Mouse (Mus musculus): ENCODE results near the gene Srrm1.
"Not testable (repeated sequence)": the region's sequence is repeated elsewhere in the genome, so short reads cannot be mapped to it uniquely, and the experiment has no call there.

Srrm1 gene

GRCm38 (mm10) chr4:135301166-135301565, 52.0 kb downstream of the Srrm1 start:
- no peak for DNase-seq (ENCODE audit: low read depth, low spot score)

- no peak for DNase-seq (ENCODE audit: low read depth, low spot score)
These were observed 52.7 kb downstream of the Srrm1 start for GRCm38 (mm10) chr4:135300248-135301041.

DNA sequence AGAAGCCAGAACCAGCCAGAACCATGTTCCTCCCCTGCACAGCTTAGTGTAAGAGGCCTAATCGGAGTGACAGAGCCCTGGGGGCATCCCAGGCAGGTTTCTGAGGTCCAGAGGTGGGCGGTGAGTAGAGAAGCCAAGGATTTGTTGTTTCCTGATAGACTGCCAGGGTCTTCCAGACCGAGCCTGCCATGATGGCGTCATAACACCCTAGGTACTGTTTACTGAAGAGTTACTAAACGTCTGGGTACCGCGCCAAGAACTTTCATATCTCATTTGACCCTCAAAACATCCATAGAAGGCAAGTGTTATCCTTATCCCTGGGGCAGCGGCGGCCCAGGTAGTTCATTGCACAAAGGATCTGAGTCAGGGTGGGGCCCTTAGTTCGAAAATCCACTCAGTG, 54.4 kb downstream of the Srrm1 start:
- no peak for DNase-seq (ENCODE audit: low read depth, low spot score)

- DNase-seq (ENCODE audit: low read depth, low spot score), result no peak
These were observed 55.1 kb downstream of the Srrm1 start for GRCm38 (mm10) chr4:135297931-135298546.

DNA sequence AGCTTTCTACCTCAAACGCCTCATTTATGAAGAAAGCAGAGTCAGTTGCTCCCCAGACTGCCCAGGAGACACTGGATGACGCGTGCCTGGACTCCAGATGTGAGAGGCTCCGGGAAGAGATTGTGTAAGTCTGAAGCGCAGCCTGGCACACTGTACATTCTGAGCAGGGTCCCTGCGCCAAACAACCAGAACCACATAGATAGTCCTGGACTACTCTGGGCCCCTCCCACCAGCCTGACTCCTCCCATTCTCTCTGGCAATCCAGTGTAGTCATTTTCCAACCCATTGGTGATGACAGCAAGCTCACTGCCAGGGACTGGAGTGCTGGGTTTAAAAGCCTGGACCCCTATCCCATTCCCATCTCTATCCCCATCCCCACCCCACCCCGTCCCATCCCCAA, 56.0 kb downstream of the Srrm1 start:
- no peak for DNase-seq (ENCODE audit: low read depth, low spot score)

DNA sequence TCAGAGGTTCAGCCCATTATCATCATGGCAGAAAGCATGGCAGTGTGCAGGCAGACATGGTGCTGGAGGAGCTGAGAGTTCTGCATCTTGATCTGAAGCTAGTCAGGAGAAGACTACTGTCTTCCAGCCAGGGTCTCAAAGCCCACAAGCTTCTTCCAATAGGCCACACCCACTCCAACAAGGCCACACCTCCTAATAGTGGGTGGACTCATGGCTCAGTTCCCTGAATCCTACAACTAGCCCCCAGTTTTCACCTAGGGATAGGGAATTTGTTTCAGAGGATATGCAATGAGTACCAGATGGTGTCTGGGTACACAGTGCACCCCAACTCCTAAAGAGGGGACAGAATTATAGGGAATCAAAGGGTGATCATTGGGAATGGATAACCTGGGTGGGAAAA, 56.6 kb downstream of the Srrm1 start:
- DNase-seq (ENCODE audit: low read depth, low spot score), result no peak

DNA sequence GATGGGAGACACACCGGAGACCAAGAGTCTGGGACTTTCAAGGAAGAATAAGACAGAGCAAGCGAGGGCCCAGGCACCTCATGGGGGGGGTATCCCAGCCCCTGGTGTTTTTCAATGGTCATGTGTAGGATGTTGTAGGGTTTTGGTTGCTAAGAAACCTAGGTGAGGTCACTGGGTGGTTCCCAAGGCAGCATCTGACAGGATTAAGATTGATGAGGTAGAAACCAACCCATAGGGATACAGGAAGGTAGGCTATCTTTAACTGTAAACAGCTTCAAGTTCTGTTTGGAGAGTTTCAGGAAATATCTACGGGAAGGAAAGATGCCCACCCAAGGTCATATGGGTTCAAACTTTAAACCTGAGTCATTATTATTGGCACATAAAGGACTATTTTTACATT, 59.3 kb downstream of the Srrm1 start:
- no peak for DNase-seq (ENCODE audit: low read depth, low spot score)

GRCm38 (mm10) chr4:135292477-135293089, 60.5 kb downstream of the Srrm1 start:
- DNase-seq (ENCODE audit: low read depth, low spot score), result no peak

- DNase-seq (ENCODE audit: low read depth, low spot score), result no peak
These were observed 61.3 kb downstream of the Srrm1 start for GRCm38 (mm10) chr4:135291841-135292240.

DNA sequence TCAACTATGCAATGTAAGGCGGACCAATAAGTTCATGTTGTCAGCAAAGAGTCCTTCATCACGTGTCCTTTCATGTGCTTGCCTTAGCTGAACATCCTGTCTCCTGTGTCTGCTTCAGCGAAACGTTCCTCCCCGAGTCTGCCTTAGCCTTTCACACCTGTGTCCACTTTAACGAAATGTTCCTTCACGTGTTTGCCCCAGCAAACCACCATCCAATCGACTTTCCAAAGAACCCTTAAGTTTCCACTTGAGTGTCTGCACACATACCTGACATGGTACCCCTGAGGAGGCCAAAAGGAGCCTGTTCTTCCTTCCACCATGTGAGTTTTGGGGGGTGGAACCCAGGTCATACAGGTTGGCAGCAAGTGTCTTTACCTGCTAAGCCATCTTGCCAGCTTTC, 61.9 kb downstream of the Srrm1 start:
- no peak for DNase-seq (ENCODE audit: low read depth, low spot score)

DNA sequence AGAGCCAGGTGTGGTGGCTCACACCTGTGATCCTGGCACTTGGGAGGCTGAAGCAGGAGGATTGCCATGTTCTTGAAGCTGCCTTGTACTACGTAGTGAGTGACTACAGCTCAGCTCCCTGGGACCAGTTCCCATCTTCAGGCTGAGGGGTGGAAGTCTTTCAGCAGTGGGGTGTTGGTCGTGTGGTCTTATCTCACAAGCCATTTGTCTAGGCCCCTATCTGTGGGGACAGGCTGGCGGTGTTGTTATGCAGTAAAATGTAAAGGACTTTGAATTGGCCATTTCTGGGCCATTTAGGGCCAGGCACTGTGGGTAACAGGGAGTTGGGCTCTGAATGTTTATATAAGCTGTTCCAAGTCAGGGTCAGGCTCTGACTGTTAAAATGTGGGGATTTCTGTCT, 65.1 kb downstream of the Srrm1 start:
- DNase-seq (ENCODE audit: low read depth, low spot score), result peak; percentile 65

DNA sequence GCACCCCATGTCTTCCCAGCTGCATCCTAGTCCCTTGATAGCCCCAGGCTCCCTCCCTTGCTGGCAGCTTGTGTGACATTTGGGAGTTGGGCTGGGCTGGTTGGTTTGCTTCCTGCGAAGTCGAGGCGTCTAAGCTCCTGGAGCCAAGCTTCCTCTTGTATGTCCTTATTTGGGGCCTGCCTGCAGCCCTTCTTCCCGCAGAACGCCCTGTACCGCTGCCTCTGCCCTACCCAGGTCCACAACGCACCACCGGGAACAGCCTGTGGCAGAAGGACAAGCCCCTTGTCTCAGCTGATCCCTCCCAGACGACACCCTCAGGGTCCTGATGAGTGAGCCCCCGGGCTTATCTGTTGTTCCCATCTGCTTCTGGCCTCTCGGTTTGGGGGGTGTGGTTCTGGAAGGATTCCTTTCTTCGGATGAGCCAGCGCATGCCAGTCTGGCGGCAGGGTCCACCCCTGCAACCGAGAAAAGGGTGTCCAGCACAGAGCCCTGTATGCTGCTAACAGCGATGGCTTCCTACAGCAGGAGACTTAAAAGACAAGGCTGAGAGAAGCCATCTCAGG, 66.2 kb downstream of the Srrm1 start:
- DNase-seq (ENCODE audit: low read depth, low spot score), result peak; percentile 64

DNA sequence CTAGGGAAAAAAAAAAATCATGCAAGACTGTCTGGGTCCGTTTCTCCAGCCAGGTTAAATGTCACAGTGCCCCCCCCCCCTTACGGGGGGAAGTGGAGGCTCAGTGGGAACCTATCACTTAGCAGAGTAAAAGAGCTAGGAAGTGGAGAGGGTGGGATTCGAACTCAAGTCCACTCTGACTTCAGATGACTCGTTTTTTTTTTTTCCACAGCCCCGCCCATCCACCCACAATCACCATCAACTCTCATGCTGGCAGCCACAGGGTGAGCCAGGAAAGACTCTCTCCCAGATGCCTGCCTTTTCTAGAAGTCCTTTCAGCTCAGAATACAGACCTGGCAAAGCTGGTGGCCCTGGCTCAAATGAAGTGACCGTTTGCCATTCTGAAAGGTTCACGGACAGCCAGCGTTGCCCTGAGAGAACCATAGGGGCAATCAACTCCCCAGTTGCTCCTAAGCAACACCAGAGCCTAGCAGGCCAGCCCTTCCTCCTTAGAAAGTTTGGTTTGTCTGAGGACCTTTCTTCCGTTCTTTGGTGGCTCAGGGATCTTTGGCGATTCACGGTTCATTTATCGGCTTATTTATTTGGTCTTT, 67.0 kb downstream of the Srrm1 start:
- peak; percentile 51 for DNase-seq (ENCODE audit: low read depth, low spot score)

- DNase-seq (ENCODE audit: low read depth, low spot score), result no peak
These were observed 67.7 kb downstream of the Srrm1 start for GRCm38 (mm10) chr4:135285436-135285835.

- no peak for DNase-seq (ENCODE audit: low read depth, low spot score)
These were observed 69.2 kb downstream of the Srrm1 start for GRCm38 (mm10) chr4:135283875-135284274.

- no peak for DNase-seq (ENCODE audit: low read depth, low spot score)
These were observed 69.7 kb downstream of the Srrm1 start for GRCm38 (mm10) chr4:135283417-135283816.

DNA sequence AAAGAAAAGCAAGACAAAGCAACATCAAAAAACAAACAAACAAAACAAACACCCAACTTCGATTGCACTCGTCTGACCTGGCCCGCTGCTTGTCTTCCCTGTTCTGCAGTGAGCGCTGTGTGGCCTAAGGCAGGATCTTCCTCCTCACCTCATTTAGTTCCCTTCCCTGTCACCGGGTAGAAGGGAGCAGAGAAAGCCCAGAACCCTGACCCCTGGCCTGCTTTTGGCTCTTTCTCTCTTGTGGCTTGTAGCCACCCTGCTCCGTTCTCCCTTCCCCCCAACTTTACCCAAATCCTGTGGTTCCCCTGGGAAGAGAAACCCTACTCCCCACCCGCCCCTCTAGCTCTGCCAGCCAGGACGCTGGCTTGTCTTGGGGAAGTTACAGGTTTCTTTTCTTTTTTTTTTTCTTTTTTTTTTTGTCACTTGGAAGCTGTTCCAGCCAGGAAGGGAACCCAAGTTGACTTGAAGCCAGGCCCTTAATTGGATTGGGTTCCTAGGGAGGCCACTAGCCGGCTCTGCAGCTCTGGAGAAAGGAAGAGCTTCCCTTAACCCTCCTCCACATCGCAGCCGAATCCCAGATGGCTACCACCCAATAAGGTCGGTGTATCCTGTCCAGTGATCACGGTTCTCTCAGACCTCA, 70.3 kb downstream of the Srrm1 start:
- no peak for DNase-seq (ENCODE audit: low read depth, low spot score)

- DNase-seq (ENCODE audit: low read depth, low spot score), result not testable (repeated sequence)
These were observed 73.1 kb downstream of the Srrm1 start for GRCm38 (mm10) chr4:135280016-135280415.

- DNase-seq (ENCODE audit: low read depth, low spot score), result no peak
These were observed 76.3 kb downstream of the Srrm1 start for GRCm38 (mm10) chr4:135276681-135277379.

DNA sequence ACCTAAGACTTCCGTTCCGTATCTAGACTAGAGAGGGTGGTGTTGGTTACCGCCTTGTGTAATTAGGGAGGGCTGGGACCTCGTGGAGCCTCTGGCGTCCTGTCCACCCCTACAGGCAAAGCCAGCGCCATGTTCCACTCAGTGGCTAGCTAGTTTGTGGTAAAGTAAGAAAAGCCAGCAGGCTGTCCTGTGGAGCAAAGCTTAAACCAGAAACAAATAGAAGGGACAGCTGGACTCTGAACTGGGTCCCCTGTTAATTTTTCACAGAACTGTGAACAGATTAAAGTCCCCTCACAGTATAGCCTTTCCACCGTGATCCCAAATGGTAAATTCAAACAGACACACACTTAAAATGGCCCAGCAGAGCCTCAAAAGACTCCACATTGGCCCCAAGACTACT, 78.4 kb downstream of the Srrm1 start:
- no peak for DNase-seq (ENCODE audit: low read depth, low spot score)

DNA sequence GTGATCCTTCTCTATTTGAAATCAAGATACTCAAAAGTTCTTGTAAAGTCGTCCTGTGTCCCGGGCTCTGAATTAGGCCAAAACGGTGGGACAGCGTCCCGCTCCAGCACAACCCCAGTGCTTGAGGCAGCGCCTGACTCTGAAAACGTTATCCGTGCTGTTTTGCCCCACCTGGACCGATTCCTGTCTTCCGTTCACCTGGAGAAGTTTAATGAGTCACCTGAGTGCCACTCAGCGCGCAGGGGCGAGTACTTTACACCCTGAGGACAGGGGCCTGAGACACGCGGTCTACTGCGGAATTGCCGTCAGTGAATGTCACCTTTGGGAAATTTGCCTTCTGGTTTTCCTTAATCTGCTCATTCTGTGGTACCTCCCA, 79.8 kb downstream of the Srrm1 start:
- no peak for DNase-seq (ENCODE audit: low read depth, low spot score)
